Mouse (Mus musculus) stomach, embryonic 15.5 days (tissue): ENCODE measurements around the gene Gm10570. TPM values are rescaled to one million over a fixed set of nuclear protein-coding genes. Genes with fewer than 3 reads are reported as not detected.

Experiments used
- ATAC-seq: fragments of 200-750 bp; cut with Nextera tagmentation; 2 replicates; pipeline ENCODE4 v1.8.0; 2017; ENCODE audit warnings: low read depth, moderate number of reproducible peaks, moderate TSS enrichment; ENCODE audit not compliant: insufficient read depth, low FRiP score
- H3K27ac ChIP-seq: fragments of 300-500 bp; sonication (generic); 2 replicates; pipeline ENCODE4 v1.5.1; 2015; ENCODE audit warnings: mild to moderate bottlenecking, inconsistent platforms
- H3K27me3 ChIP-seq: fragments of 300-500 bp; sonication (generic); replicated peaks from 2 replicates; pipeline ENCODE4 v1.6.1; 2015; ENCODE audit warnings: inconsistent platforms
- H3K36me3 ChIP-seq: fragments of 300-500 bp; sonication (generic); 2 replicates; pipeline ENCODE4 v1.6.1; 2015; ENCODE audit warnings: inconsistent platforms
- H3K4me1 ChIP-seq: fragments of 300-500 bp; sonication (generic); 2 replicates; pipeline ENCODE4 v1.6.1; 2015; ENCODE audit warnings: inconsistent platforms
- H3K4me2 ChIP-seq: fragments of 300-500 bp; sonication (generic); 2 replicates; pipeline ENCODE4 v1.6.1; 2015; ENCODE audit warnings: mild to moderate bottlenecking, inconsistent platforms
- H3K4me3 ChIP-seq: fragments of 300-500 bp; sonication (generic); replicated peaks from 2 replicates; pipeline ENCODE4 v1.5.1; 2015; ENCODE audit warnings: inconsistent platforms
- H3K9ac ChIP-seq: fragments of 300-500 bp; sonication (generic); 2 replicates; pipeline ENCODE4 v1.6.1; 2015; ENCODE audit warnings: inconsistent platforms
- H3K9me3 ChIP-seq: fragments of 300-500 bp; sonication (generic); 2 replicates; pipeline ENCODE4 v1.6.1; 2016; ENCODE audit warnings: inconsistent platforms
- WGBS: fragments of 180-500 bp; shearing (Covaris S2); methylation state at CpG from one replicate; pipeline ENCODE4 v1.1.7; 2015; 5-methylcytosine and 5-hydroxymethylcytosine counted together
- polyA plus RNA-seq: library from polyadenylated mRNA; unstranded; fragments of >200 nt; fragmentation: Nextera tagmentation; extraction: Ambion mirVana; gene quantifications from 2 replicates; pipeline ENCODE4 v1.2.1, GENCODE M21; 2015

Gm10570 gene
- polyA plus RNA-seq, 1 experiment from 2014 or later: not detected

GRCm38 (mm10) chr4:130264698-130265349 is 43.6 kb downstream of the Gm10570 start:
- Histone ChIP-seq H3K4me1 (0 out of 2 replicates have a peak, but pooled peaks cover 6% of the 10 kb centered on the region), H3K9me3 (no peaks in the 10 kb centered on the region), H3K27me3 (0 out of 2 replicates have a peak, but pooled peaks cover 3% of the 10 kb centered on the region), H3K4me3 (no peak overlapping the region), H3K9ac (no peak overlapping the region), H3K36me3 (no peaks in the 10 kb centered on the region), H3K4me2 (no peak overlapping the region), H3K27ac (no peak overlapping the region)
- ATAC-seq: no peak
- 20% methylated on average over 24 of the region's 24 CpGs for WGBS

- no peak overlapping the region for H3K4me3 ChIP-seq
- 0 out of 2 replicates have a peak, but pooled peaks cover 3% of the 10 kb centered on the region for H3K27me3 ChIP-seq
- H3K9ac ChIP-seq: no peak overlapping the region
- no peak overlapping the region for H3K4me2 ChIP-seq
- 0 out of 2 replicates have a peak, but pooled peaks cover 6% of the 10 kb centered on the region for H3K4me1 ChIP-seq
- WGBS: 50% methylated on average over 11 of the region's 11 CpGs
- no peak overlapping the region for H3K27ac ChIP-seq
- ATAC-seq: no peak
- no peaks in the 10 kb centered on the region for H3K36me3 ChIP-seq
- H3K9me3 ChIP-seq: no peaks in the 10 kb centered on the region
These were observed 44.3 kb downstream of the Gm10570 start for GRCm38 (mm10) chr4:130264131-130264530.

DNA sequence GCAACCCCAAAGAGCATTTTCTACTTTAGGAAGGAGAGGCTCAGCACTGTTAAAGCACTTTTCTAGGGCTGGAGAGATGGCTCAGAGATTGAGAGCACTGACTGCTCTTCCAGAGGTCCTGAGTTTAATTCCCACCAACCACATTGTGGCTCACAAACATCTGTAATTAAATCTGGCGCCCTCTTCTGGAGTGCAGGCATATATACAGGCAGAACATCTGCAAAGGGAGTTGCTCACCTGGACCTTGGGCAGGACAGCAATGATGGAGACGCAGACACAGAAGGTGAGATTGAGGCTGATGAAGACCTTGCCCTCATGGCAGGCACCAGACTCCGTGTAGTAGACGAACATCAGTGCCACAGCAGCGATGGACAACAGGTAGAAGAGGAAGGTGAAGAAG is 48.1 kb downstream of the Gm10570 start:
- H3K27ac ChIP-seq: no peak overlapping the region
- H3K27me3 ChIP-seq: 0 out of 2 replicates have a peak, but pooled peaks cover 3% of the 10 kb centered on the region
- no peaks in the 10 kb centered on the region for H3K4me1 ChIP-seq
- no peaks in the 10 kb centered on the region for H3K36me3 ChIP-seq
- no peak overlapping the region for H3K4me3 ChIP-seq
- WGBS: 26% methylated on average over 5 of the region's 5 CpGs
- H3K9me3 ChIP-seq: no peaks in the 10 kb centered on the region
- no peak overlapping the region for H3K9ac ChIP-seq
- no peak for ATAC-seq
- H3K4me2 ChIP-seq: no peak overlapping the region

Other genes starting within 250 kb of the Gm10570 start
- 61.0 and 62.4 TPM in 2 replicates for gene Pef1, start 206.1 kb downstream of the Gm10570 start, polyA plus RNA-seq
- gene Hcrtr1, start 169.3 kb downstream of the Gm10570 start, polyA plus RNA-seq: 0.23 and 0.42 TPM in 2 replicates
- gene Tinagl1, start 133.6 kb downstream of the Gm10570 start, polyA plus RNA-seq: 63.1 and 64.4 TPM in 2 replicates
- not detected in 2 replicates for gene Gm853, start 86.3 kb downstream of the Gm10570 start, polyA plus RNA-seq
- 34.0 and 34.5 TPM in 2 replicates for gene Serinc2, start 29.5 kb downstream of the Gm10570 start, polyA plus RNA-seq
- gene Fabp3, start 79 bp downstream of the Gm10570 start, polyA plus RNA-seq: 7.4 and 7.7 TPM in 2 replicates
- 59.9 and 64.9 TPM in 2 replicates for gene Zcchc17, start 51.3 kb upstream of the Gm10570 start, polyA plus RNA-seq
- 129 and 135 TPM in 2 replicates for gene Snrnp40, start 51.5 kb upstream of the Gm10570 start, polyA plus RNA-seq